Mouse (Mus musculus) myocyte (in vitro differentiated cells): ENCODE results near the gene Nt5c2. TPM values are rescaled to one million over a fixed set of nuclear protein-coding genes. Genes with fewer than 3 reads are reported as not detected.
"Not testable (repeated sequence)": the region's sequence is repeated elsewhere in the genome, so short reads cannot be mapped to it uniquely, and the experiment has no call there.

ENCODE experiments used
- H3K27me3 ChIP-seq: one replicate; pipeline ENCODE4 v1.6.1; 2011; ENCODE audit not compliant: control insufficient read depth, insufficient read depth, insufficient read length
- H3K36me3 ChIP-seq: one replicate; pipeline ENCODE4 v1.6.1; 2011; ENCODE audit not compliant: control insufficient read depth, insufficient read depth
- H3K4me2 ChIP-seq: one replicate; pipeline ENCODE4 v1.6.1; 2011; ENCODE audit warnings: low read depth, control low read depth
- H3K4me3 ChIP-seq: one replicate; pipeline ENCODE4 v1.5.1; 2011; ENCODE audit warnings: mild to moderate bottlenecking, control low read depth, moderate library complexity
- H3K79me2 ChIP-seq: one replicate; pipeline ENCODE4 v1.6.1; 2011; ENCODE audit not compliant: control insufficient read depth, insufficient read depth
- H3ac ChIP-seq: one replicate; pipeline ENCODE4 v1.6.1; 2011; ENCODE audit not compliant: control insufficient read depth, insufficient read length
- CEBPB ChIP-seq: IDR thresholded peaks from 2 replicates; pipeline ENCODE4 v1.6.1; 2011; ENCODE audit warnings: mild to moderate bottlenecking, moderate library complexity; ENCODE audit not compliant: poor library complexity, insufficient read depth, severe bottlenecking
- E2F4 ChIP-seq: IDR thresholded peaks from one replicate; pipeline ENCODE4 v1.6.1; 2011; ENCODE audit warnings: mild to moderate bottlenecking, control low read depth, moderate library complexity; ENCODE audit not compliant: insufficient read depth
- MAX ChIP-seq: IDR thresholded peaks from one replicate; pipeline ENCODE4 v1.6.1; 2011; ENCODE audit warnings: low read depth, mild to moderate bottlenecking, control low read depth
- MYOD1 ChIP-seq, 3 experiments: IDR thresholded peaks; one replicate each; pipeline ENCODE4 v1.6.1; 2011; ENCODE audit warnings: control low read depth in 2 of 3, low read depth in 2 of 3, mild to moderate bottlenecking in 2 of 3, moderate library complexity in 1 of 3; ENCODE audit not compliant: insufficient read length in 2 of 3, control insufficient read depth in 1 of 3
- MYOG ChIP-seq, 3 experiments: IDR thresholded peaks; one replicate each; pipeline ENCODE4 v1.6.1; 2011; ENCODE audit warnings: control low read depth in 2 of 3, low read depth in 2 of 3, mild to moderate bottlenecking in 2 of 3; ENCODE audit not compliant: insufficient read length in 2 of 3, control insufficient read depth in 1 of 3, insufficient read depth in 1 of 3
- POLR2A ChIP-seq: IDR thresholded peaks from one replicate; pipeline ENCODE4 v1.6.1; 2011; ENCODE audit warnings: low read depth, mild to moderate bottlenecking, control low read depth, moderate library complexity; ENCODE audit not compliant: insufficient read length
- POLR2AphosphoS2 ChIP-seq: IDR thresholded peaks from one replicate; pipeline ENCODE4 v1.6.1; 2011; ENCODE audit warnings: low read depth, control low read depth; ENCODE audit not compliant: insufficient read length
- REST ChIP-seq: IDR thresholded peaks from one replicate; pipeline ENCODE4 v1.6.1; 2011; ENCODE audit warnings: mild to moderate bottlenecking, control low read depth, moderate library complexity; ENCODE audit not compliant: insufficient read depth, insufficient read length
- SRF ChIP-seq: IDR thresholded peaks from one replicate; pipeline ENCODE4 v1.6.1; 2011; ENCODE audit warnings: low read depth; ENCODE audit not compliant: control insufficient read depth, insufficient read length
- TCF12 ChIP-seq: IDR thresholded peaks from one replicate; pipeline ENCODE4 v1.6.1; 2011; ENCODE audit warnings: mild to moderate bottlenecking, control low read depth; ENCODE audit not compliant: poor library complexity, insufficient read depth, severe bottlenecking
- TCF3 ChIP-seq: IDR thresholded peaks from one replicate; pipeline ENCODE4 v1.6.1; 2011; ENCODE audit warnings: low read depth, control low read depth; ENCODE audit not compliant: insufficient read length
- USF1 ChIP-seq: IDR thresholded peaks from one replicate; pipeline ENCODE4 v1.6.1; 2011; ENCODE audit warnings: low read depth, mild to moderate bottlenecking, control low read depth, moderate library complexity
- polyA plus RNA-seq: library from polyadenylated mRNA; unstranded; fragments of >200 nt; fragmentation: generic; extraction: Trizol; gene quantifications from one replicate; pipeline ENCODE4 v1.2.1, GENCODE M21; 2012; ENCODE audit warnings: missing spikeins

Gene Nt5c2
- polyA plus RNA-seq, 1 experiment = 19.5 TPM

- Histone ChIP-seq H3K36me3 (no peaks in the 10 kb centered on the region), H3K27me3 (peaks cover 44% of the 10 kb centered on the region), H3ac (no peak overlapping the region), H3K4me3 (no peak overlapping the region), H3K4me2 (no peak overlapping the region), H3K79me2 (no peaks in the 10 kb centered on the region)
- no peak for TF ChIP-seq POLR2AphosphoS2
- no peak for TF ChIP-seq MYOD1 (IDR thresholded peaks at IDR 0.05; ENCODE audit: control insufficient read depth in 1 of 3, insufficient read length in 2 of 3, low read depth in 2 of 3)
- TF ChIP-seq POLR2A = no peak
- TF ChIP-seq E2F4 = no peak
- no peak for TF ChIP-seq MYOG (IDR thresholded peaks at IDR 0.05; ENCODE audit: control insufficient read depth in 1 of 3, insufficient read depth in 1 of 3, insufficient read length in 2 of 3, low read depth in 2 of 3)
- no peak for TF ChIP-seq TCF12
- no peak for TF ChIP-seq TCF3
Measured at GRCm38 (mm10) chr19:47009420-47009819, 5.5 kb downstream of the Nt5c2 start.

- no peak overlapping the region for H3K4me3 ChIP-seq
- peaks cover 31% of the 10 kb centered on the region for H3K27me3 ChIP-seq
- no peak for TF ChIP-seq CEBPB
- no peak for TF ChIP-seq E2F4
- TF ChIP-seq POLR2AphosphoS2 = no peak
- no peak for TF ChIP-seq USF1
- no peak for TF ChIP-seq MYOD1 (IDR thresholded peaks at IDR 0.05; ENCODE audit: control insufficient read depth in 1 of 3, insufficient read length in 2 of 3, low read depth in 2 of 3)
- no peak for TF ChIP-seq MYOG (IDR thresholded peaks at IDR 0.05; ENCODE audit: control insufficient read depth in 1 of 3, insufficient read depth in 1 of 3, insufficient read length in 2 of 3, low read depth in 2 of 3)
- peak; percentile 97 for TF ChIP-seq REST
Measured at GRCm38 (mm10) chr19:47006321-47006720, 8.6 kb downstream of the Nt5c2 start.

GRCm38 (mm10) chr19:47005873-47006272 lies 9.1 kb downstream of the Nt5c2 start:
- peaks cover 27% of the 10 kb centered on the region for H3K27me3 ChIP-seq
- no peak overlapping the region for H3K4me3 ChIP-seq
- H3K36me3 ChIP-seq = no peaks in the 10 kb centered on the region
- H3ac ChIP-seq = no peak overlapping the region
- no peak overlapping the region for H3K4me2 ChIP-seq
- no peaks in the 10 kb centered on the region for H3K79me2 ChIP-seq
- TF ChIP-seq POLR2AphosphoS2 = no peak
- TF ChIP-seq SRF = no peak
- no peak for TF ChIP-seq MYOD1 (IDR thresholded peaks at IDR 0.05; ENCODE audit: control insufficient read depth in 1 of 3, insufficient read length in 2 of 3, low read depth in 2 of 3)
- no peak for TF ChIP-seq MYOG (IDR thresholded peaks at IDR 0.05; ENCODE audit: control insufficient read depth in 1 of 3, insufficient read depth in 1 of 3, insufficient read length in 2 of 3, low read depth in 2 of 3)
- no peak for TF ChIP-seq CEBPB
- no peak for TF ChIP-seq POLR2A
- TF ChIP-seq E2F4 = no peak
- no peak for TF ChIP-seq MAX
- TF ChIP-seq USF1 = no peak
- TF ChIP-seq TCF3 = no peak
- no peak for TF ChIP-seq TCF12
- TF ChIP-seq REST = no peak

More at GRCm38 (mm10) chr19:47006321-47006720, 8.6 kb downstream of the Nt5c2 start:
- H3K4me2 ChIP-seq = no peak overlapping the region
- H3K36me3 ChIP-seq = no peaks in the 10 kb centered on the region
- H3K79me2 ChIP-seq = no peaks in the 10 kb centered on the region
- no peak overlapping the region for H3ac ChIP-seq

GRCm38 (mm10) chr19:47003742-47004511 lies 11.0 kb downstream of the Nt5c2 start:
- Histone ChIP-seq H3K36me3 (no peaks in the 10 kb centered on the region), H3K27me3 (peaks cover 19% of the 10 kb centered on the region), H3K4me2 (no peak overlapping the region), H3K79me2 (no peaks in the 10 kb centered on the region), H3K4me3 (no peak overlapping the region), H3ac (no peak overlapping the region)
- no peak for TF ChIP-seq TCF3
- no peak for TF ChIP-seq CEBPB
- TF ChIP-seq POLR2A = no peak
- no peak for TF ChIP-seq MYOG (IDR thresholded peaks at IDR 0.05; ENCODE audit: control insufficient read depth in 1 of 3, insufficient read depth in 1 of 3, insufficient read length in 2 of 3, low read depth in 2 of 3)
- no peak for TF ChIP-seq TCF12
- no peak for TF ChIP-seq USF1
- no peak for TF ChIP-seq E2F4
- no peak for TF ChIP-seq REST
- TF ChIP-seq MAX = no peak
- TF ChIP-seq MYOD1 (IDR thresholded peaks at IDR 0.05; ENCODE audit: control insufficient read depth in 1 of 3, insufficient read length in 2 of 3, low read depth in 2 of 3) = no peak
- TF ChIP-seq POLR2AphosphoS2 = no peak

GRCm38 (mm10) chr19:47000357-47000756 lies 14.6 kb downstream of the Nt5c2 start:
- H3K79me2 ChIP-seq, H3K36me3 ChIP-seq, H3K4me2 ChIP-seq, H3ac ChIP-seq, H3K4me3 ChIP-seq: not testable (repeated sequence)
- H3K27me3 ChIP-seq = peaks cover 14% of the 10 kb centered on the region
